Mouse (Mus musculus) gastrocnemius, postnatal 36 days (tissue): ENCODE results near the gene Hcrtr1. TPM values are rescaled to one million over a fixed set of nuclear protein-coding genes. Genes with fewer than 3 reads are reported as not detected.

ENCODE experiments used
- DNase-seq, 2 experiments: peaks; one replicate each; pipeline ENCODE4 v3.0.0; 2022
- intact Hi-C: fragments of 180-260 bp; cut with DNase I; formaldehyde crosslinking; loops from one replicate; pipeline ENCODE4 v1.15.1; 2025
- long read RNA-seq, 2 experiments: library from polyadenylated mRNA; stranded (forward); transcript quantifications; one replicate each; pipeline ENCODE4 v2.0.0; 2021
- total RNA-seq, 2 experiments: library from RNA; stranded (reverse); gene quantifications; 2 replicates each; pipeline ENCODE4 v1.2.3; 2021

The Hcrtr1 gene
- total RNA-seq = not detected
- long read RNA-seq, experiment 1 = 0 reads
- long read RNA-seq, experiment 2 = 0 reads

DNA sequence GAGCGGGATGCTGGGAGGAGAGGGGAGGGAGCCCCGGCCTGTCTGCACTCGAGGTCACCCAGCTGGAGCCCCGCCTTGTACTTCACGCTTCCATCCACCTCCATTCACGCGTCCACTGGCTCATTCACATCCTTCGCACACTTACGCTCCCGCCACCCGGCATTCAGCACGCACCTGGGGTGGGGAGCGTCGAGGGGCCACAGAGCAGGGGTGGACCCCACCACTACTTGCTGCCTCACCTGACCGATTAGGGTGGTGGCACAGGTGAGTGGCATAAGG lies at the start of gene Hcrtr1:
TSS of gene Hcrtr1 (minus strand) at position 146 of the 279 bp plus-strand sequence.
- DNase-seq = no peak
- intact Hi-C loops = no loop called here

DNA sequence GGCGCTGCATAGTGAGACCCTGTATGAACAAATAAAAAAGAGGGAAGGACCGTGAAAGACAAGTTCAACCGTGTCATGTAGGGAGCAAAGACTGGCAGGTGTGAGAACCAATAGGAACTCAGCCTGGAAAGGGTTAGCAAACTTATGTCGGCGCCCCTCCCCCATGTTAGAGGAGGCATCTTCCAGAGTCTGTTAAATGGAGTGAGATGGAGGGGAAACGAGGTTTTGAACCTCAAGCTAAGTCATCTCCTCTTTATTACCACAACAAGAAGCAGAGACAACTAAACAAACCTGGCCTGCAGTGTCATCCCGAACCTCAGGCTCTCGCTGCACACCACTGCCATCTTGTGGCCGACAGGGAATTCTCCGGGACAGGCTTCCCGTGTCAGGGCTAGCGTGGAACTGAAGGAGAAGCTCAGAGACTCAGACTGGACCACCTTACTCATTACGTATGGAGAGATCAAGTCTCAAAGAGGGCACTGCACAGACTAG lies 49.7 kb upstream of the Hcrtr1 start:
- intact Hi-C loops = loop anchor here (1.0 to 5.0 kb wide), 2 partner anchors 51 to 227 kb away; no protein-coding TSS in a partner anchor
- DNase-seq = peak; percentile 75 to 77

DNA sequence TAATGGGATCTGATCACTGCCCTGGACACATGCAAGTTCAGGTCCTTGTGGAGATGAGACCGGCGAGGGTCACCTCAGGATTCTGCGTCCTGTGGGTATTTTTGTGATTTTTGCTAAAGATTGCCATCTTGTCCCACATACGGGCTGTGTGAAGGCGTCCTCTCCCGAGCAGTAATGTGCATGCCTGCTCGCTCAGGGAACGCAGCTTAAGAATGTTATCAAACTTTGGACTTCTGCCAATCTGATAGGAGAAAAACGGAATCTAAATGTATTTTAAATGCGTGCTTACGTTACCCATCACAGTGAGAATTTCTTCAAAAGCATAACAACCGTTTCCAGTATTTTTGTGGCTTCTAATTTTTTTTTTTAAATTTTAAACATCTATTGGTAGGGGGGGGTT lies 47.7 kb upstream of the Hcrtr1 start:
- intact Hi-C loops = loop anchor here (5.0 kb wide), 1 partner anchor 225 kb away; no protein-coding TSS in a partner anchor
- no peak for DNase-seq

DNA sequence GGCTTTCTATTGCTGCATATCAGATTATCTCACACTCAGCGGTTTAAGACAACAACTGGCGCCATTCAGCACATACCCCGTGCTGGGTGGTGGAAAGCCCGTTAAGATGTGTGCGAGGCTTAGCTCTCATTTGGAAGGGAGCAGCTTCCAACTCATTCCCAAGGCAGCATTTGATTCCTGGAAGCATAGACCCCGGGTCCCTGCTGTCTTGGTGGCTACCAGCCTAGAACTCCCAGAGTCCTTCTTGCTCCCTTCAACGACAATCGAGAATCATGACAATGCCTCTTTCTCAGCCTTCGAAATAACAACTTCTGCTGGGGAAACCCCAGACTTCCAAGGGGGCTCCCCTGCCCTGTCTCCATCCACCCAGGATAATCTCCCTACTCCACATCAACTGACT lies 47.3 kb upstream of the Hcrtr1 start:
- intact Hi-C loops = loop anchor here (5.0 kb wide), 1 partner anchor 224 kb away; no protein-coding TSS in a partner anchor
- no peak for DNase-seq

DNA sequence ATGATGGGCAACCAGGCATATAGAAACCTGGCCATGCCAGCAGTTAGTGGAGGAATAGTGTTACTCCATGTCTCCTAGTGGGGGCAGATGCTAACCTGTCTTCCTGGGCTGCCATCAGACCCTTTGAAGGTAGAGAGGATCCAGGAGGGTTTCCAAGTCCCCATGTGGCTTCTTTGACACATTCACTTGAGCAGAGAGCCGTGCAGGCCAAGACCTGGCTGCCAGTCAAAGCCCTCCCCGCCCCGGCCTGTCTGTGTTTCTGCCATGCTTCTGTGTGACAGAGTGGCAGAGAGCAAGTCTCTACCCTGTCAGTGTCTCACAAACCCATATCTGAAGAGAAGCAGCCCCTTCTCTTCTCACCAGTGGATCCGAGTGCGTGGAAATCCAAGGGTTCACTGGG lies 44.7 kb upstream of the Hcrtr1 start:
- intact Hi-C loops = no loop called here
- no peak for DNase-seq

DNA sequence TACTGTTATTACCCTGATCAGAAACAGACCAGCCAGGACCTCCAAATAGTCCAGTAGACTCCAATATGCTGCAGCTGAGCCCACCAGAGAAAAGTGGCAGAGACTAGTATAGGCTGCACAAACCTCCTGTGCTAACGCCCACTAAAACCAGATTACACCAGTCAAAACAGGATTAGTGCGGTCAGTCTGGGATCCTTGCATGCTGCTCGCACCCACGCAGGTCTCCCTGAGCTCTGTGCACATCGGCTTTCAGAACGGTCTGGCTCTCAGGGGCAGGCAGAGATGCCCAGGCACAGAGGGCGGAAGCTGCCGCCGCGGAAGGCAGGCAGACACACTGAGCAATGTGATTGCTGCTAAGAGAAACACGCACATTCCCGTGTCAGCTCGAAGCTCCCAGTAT lies 43.9 kb upstream of the Hcrtr1 start:
- intact Hi-C loops = no loop called here
- no peak for DNase-seq

DNA sequence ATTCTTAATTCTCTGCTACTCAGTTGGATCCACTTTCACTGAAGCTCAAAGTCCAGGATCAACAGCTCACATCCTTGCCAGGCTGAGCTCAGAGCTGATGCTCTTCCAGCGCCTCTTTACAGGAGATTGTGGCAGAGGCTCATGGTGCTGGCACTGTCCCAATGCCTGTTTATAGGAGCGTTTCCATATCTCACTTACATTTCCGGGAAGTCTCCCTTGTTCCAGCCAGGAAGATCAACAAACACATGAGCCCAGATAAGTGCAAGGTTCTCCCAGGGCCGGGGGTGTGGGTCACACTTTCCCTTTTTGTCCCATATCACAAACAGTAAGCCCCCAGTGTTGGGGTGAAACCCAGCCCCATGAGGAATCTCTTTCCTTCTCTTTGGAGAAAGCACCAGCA lies 42.7 kb upstream of the Hcrtr1 start:
- intact Hi-C loops = no loop called here
- DNase-seq = no peak

DNA sequence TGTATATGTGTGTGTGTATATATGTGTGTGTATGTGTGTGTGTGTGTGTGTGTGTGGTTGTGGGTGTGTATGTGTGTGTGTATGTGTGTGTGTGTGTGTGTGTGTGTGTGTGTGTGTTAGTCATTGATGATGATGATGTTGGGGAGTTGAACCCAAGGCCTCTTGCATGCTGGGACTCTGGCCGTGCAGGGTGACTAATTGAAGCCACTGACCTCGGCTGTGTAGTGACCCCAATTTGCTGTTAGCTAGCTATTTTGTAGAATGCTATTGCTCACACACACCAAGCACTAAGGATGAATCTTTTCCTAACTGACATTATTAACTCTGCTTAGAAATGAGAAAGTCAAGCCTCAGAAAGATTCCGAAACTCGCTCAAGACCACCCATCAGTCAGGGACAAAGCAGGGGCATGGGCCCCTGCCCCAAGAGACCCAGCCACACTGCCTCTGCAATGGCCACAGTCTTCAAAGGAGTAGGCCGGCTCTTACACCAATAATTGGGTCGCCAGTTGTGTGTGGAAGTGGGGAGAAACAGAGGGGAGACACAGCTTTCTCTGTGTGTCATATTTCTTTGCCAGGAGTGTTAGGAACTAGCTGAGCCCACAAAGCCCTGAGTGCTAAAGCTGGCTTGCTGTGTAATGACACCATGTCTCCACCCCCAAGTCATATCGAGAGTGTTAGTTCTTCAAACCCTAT lies 41.9 kb upstream of the Hcrtr1 start:
- no peak for DNase-seq
- intact Hi-C loops = no loop called here

DNA sequence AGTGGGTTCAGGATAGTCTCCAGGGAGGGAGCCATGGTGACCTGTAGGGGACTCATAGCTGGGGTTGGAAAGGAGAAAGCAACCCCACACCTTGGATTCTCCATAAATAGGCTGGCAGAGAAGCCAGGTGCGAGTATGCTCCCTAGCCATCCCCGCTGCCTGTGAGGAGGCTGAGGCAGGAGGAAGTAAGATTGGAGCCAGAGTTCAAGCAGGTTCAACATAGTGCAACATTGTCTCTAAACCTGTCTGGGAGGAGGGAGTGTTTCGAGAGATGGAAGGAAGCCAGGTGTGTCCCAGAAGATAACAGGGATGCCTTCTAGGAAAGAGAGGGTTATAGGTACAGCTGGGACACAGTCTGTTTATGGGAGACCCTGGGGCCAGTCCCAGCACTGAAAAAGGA lies 40.7 kb upstream of the Hcrtr1 start:
- intact Hi-C loops = no loop called here
- DNase-seq = no peak

DNA sequence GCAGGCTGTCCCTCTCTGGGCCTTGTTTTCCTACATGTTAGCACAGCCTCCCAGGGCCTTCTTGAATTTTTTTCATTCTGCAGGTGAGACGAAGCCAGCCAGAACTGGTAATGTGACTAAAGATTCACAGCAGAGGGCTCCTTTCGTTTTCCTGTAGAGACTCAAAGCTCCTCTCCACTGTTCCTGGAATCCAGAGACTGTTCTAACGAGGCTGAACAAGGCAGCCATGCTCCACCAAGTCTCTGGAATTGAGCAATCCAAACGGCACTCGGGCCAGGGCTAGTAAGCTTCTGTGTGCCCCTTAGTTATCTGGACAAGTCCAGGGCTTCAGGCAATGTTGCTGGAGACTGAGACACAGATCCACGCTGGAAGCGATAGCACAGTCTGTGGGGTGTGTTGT lies 38.4 kb upstream of the Hcrtr1 start:
- DNase-seq = no peak
- intact Hi-C loops = no loop called here

DNA sequence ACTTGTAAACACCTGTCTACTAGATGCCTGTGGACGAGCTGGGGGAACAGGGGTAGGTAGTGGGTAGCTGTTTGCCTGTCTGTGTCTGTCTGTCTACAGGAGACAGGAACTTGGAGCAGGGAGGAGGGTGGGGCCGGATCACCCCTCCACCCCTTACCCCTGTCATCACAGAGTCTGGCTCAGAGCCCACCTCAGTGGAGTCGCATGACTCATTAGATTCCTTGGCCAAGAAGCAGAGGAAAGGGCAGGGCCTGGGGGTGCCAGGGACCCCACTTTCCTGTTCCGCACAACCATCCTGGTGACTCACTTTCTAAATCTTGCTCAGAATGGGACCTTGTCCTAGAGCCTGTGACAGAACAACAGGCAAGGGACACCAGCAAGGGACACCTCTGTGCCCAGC lies 37.9 kb upstream of the Hcrtr1 start:
- DNase-seq = peak in 1 of 2 experiments; percentile 19
- intact Hi-C loops = no loop called here

DNA sequence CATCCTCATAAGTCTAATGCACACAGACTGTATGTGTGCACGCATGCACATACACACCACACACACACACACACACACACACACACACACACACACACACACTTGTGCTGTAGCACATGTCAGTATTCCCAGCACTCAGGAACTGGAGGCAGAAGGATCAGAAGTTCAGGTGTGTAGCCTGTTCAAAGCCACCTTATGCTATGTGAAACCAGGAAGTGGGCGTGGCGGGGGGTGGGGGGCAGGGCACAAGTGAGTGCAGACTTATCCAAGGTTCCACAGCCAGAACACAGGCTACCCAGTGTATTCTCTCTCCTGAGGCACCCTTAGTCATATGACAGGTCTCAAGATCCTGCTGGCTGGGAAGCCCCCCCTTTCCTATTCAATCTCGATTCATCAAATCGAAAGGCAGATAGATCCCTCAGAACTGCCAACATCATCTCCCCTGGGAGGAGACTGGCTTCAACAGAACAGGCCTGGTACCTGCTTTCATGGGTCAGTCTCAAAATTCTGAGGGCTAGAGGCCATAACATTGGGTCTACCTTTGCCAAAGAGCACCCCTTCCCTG lies 37.1 kb upstream of the Hcrtr1 start:
- no peak for DNase-seq
- intact Hi-C loops = no loop called here

DNA sequence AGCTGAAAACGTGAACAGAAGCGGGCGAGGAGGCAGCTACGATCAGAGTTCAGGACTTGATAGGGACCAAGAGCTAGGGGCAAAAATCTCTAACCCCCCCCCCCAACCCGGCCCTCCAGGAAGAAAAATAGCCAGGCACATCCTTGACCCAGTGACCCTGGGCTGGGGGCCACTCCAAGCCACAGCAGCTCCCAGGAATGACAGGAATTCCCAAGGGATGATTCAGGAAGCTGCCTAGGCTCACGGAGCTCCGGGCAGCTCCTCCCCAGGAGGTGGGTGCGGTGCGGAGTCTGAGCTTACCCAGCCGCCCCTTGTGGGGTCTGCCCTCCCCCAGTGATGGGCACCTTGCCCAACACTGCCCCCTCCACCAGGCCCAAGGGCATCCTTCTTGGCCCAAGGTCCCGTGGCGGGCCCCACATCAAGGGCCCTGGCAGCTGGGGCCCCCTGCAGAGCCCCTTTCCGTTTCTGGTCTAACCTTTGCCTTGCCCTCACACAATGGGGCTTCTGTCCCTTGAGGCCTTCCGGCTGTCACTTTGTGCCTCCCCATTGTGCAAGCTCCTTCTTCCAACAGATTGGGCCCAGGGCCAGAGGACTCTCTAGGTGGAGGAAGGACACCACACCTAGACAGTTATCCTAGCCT lies 36.0 kb upstream of the Hcrtr1 start, which contains the start of gene Tinagl1:
TSS of gene Tinagl1 (minus strand) at position 51 of the 640 bp plus-strand sequence.
- DNase-seq = no peak
- intact Hi-C loops = no loop called here

DNA sequence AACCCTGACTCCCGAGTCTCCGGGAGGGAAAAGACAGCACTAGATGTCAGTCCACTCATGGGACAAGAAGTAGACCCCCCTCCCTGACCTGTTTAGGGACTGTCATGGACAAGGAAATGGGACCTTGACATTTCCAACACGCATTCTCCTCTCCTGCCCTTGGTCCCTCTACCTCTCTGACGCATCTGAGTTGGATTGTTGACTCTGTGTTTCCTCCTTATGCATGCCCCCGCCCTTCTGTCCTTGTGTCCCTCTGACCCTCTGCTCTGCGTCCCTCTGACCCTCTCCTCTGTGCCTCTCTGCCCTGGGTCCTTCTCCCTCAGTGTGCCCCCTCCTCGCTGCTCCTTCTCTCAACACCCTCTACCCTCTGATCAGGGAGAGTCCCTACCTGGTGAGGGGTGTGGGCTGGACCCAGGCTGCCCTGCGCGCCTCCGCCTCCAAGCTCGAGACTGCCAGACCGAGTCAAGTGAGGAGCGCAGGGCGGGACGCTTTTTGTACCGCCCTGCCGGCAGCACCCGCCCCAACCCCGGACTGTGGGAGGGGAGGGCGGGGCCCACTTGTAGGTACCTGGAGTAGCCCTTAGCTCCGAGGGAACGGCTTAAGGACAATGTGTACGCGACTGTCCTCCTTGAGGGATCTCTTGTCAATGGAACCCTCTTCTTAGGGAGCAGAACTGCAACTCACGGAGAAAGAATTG lies 35.3 kb upstream of the Hcrtr1 start:
- DNase-seq = peak in 1 of 2 experiments; percentile 43
- intact Hi-C loops = no loop called here

DNA sequence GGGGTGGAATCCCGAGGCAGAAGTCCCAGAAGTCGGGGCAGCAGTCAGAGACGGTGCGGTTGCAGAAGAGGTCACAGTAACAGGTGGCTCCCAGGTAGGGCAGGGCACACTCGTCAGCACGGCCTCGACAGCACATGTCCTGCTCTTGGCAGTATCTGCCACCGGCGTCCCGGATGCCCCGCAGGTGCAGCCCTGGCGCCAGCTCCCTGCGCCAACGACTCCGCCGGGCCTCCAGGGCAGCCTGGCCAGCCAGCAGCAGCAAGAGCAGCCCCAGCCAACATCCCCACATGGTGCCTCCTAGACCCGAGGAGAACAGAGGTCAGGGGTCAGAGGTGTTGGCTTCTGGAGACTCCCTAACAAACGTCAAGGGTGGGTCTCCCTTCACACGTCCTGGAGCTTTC lies 34.8 kb upstream of the Hcrtr1 start:
- no peak for DNase-seq
- intact Hi-C loops = no loop called here

DNA sequence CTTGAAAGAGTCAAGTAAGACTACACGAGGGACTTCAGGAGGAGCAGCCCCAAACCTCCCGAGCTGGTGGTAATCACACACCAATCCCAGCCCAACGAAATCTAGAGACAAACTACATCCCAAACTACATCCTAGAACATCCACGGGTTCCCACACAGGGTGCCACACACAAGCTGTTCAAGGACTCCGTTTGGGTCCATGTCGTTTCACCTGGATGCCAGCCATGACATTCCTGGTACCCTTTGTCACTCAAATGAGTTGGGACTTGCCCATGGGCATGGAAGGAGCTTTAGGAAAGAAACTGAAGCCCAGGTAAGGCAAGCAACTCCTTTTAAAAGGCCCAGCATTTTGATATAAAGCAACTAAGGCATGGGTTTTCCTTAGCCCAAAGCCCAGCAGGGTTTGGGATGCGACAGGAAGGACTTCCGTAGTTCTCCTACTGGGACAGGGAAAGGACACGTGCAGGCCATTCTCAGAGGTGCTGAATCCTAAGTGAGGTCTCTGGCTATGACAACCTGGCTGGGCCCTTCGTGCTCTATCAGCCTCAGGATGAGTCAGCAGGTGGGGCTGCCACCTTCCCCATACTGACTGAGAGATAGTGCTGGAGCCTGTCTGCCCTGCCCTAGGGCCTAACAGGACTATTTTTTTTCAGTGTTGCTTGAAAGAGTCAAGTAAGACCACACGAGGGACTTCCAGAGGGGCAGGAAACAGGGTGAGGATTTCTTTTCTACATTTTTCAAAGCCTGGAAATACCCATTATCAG lies 34.1 kb upstream of the Hcrtr1 start:
- intact Hi-C loops = no loop called here
- DNase-seq = no peak

DNA sequence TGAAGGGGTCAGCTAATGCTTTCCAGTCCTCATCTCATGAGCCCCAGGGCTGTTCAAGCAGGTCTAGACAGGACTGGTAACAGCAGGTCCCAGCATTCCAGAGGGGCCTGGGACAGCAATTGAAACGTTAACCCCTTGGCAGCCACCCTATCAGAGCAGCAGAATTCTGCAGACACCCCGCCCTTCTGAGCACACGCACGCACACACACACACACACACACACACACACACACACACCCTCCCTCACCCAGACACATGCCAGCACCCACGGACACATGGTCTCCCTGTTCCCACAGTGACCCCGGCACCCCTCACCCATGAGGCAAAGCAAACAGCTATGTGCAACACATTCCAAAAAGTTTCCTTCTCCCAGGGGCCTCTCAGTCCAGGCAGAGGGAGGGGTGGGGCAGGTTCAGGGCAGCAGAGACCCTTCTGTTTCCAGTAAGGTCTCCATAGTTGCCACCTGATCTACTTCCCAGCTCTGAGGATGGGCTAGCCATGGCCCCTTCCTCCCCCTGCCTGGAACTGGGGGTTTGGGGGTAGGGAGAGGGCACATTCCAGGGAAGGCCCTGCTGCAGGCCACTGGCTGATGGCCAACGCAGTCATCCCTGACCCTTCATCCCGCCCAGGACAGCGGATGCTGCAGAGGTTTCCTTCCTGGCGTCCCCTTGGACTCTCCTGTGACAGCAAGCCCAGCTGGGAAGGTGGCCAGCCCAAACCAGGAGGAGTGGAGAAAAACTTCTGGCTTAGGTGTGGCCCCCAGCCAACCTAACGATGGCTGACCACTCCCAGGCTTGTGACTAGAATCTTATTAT lies 33.0 kb upstream of the Hcrtr1 start:
- intact Hi-C loops = no loop called here

DNA sequence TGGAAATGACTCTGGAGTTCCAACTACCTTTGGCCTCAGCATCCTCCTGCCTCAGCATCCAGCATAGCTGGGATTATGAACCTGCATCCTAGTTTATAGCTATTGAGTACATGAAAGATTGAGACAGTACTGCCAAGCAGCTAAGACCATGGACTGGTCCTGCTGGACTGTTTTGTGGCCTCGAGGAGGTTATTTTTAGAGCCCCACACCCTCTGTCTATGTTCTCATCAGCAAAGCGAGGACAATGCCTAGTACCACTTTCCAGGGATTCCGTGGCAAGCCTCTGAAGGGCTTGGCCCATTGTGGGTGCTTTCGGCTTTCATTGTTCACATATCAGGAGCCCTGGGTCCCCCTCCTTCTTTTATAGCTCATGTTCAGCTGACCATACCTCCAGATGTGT lies 31.2 kb upstream of the Hcrtr1 start:
- intact Hi-C loops = no loop called here

More for the DNA sequence above, 33.0 kb upstream of the Hcrtr1 start:
- peak in 1 of 2 experiments; percentile 65 for DNase-seq

DNA sequence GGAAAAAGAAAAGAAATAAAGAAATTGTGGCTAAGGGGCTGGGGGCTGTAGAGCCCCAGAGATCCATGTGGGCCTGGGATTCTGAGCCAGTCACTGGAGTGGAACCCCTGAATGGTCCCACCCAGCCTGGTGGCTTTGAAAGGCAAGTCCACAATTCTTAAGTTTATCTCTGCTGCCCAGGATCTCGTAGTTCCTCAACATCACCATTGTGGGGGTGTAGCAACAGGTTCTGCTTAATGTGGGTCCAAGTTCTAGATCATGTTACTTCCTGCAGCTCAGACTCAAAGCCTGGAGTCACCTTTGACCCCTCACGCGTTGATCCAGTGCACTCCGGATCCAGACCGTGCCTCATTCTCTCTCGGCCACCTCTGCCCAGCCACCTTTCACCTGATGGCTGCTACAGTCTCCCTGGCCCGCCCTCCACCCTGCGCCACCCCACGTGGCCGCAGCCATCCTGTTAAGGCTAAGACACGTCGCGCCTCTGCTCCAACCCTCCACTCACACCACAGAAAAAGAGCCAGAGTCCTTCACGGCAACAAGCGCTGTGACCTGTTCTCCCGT lies 30.3 kb upstream of the Hcrtr1 start:
- intact Hi-C loops = loop anchor here (2.0 kb wide), 1 partner anchor 45 kb away; no protein-coding TSS in a partner anchor
- no peak for DNase-seq

More for the DNA sequence above, 31.2 kb upstream of the Hcrtr1 start:
- no peak for DNase-seq
